Mouse (Mus musculus): ENCODE measurements at regions not wholly inside any gene's neighbourhood (a gene's known extent, or its start where the extent isn't known, plus 50 kb on each side); places are given as distances from the start of the nearest gene placed in this dataset.

DNA sequence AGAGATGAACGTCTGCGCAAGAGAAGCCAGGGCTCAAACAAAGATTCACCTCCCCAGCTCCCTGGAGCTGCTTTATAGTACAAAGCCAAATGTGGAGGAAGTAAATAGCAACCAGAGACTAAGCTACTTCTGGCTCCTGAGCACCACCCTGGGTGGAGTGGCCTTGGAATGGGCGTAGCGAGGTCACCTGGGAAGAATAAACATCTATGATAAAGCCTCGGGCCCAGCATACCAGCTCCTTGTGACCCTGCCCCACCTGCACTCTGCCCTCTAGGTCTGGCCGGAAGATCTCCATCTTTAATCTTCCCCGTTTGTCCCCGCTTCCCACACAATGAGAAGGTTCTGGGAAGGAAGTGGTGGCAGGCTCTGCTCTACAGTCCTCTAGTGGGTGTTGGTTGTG, 61.0 kb upstream of the Ptpn3 start:
- no peak for DNase-seq (ENCODE audit: low spot score in 2 of 2)

- peak; percentile 2 to 37 for DNase-seq (ENCODE audit: low spot score in 2 of 2)
Observed at GRCm38 (mm10) chr4:57369736-57370373, 64.2 kb upstream of the Palm2 start.

DNA sequence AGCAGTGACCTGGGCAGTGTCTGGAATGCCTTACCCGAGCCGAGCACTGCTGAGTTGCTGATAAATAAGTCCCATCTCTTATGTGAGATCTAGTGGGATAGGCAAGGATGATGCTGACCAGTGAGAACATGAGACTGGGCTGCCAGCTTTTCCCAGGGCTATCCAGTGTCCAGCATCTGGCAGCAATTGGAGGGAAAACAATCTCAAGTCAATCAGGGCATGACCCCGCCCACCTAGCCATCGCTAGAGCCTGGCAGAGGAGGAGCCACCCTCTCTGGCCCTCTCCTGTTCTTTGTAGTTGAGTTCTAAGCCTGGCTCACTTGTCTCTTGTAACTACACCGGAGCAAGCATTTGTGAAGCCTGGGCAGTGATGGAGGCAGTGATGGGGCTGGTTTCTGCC, 56.2 kb upstream of the Palm2 start:
- DNase-seq (ENCODE audit: low spot score in 2 of 2) = no peak

- no peak for DNase-seq (ENCODE audit: low spot score in 2 of 2)
Observed at GRCm38 (mm10) chr4:57380063-57380800, 53.8 kb upstream of the Palm2 start.

DNA sequence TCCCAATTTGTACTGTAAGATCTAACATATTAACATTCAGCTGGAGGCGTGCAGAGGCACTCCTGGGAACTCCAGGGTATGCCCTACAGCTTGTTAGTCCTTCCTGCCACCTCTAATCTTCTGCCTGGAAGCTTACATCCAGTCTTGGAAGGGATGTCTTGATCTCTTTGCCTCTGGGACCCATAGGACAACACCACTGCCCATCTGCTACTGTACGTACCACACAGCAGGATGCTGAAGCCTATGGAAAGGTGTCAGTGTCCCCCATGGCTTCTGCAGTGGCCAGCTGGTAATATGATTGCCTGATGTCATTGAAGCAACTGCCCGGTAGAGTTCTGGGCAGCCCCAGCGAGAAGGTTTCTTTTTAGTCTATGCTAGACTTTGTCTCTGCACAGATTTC, 52.7 kb upstream of the Palm2 start:
- DNase-seq (ENCODE audit: low spot score in 2 of 2) = no peak

Measured in natural killer cell, adult 2 months (primary cell).